Mouse (Mus musculus): Measurements from ENCODE around the gene Sh3bp2. TPM values are rescaled to one million over a fixed set of nuclear protein-coding genes. Genes with fewer than 3 reads are reported as not detected.

Sh3bp2 gene
- polyA plus RNA-seq (2012; ENCODE audit: low replicate concordance) = 20.9 and 24.2 TPM in 2 replicates

DNA sequence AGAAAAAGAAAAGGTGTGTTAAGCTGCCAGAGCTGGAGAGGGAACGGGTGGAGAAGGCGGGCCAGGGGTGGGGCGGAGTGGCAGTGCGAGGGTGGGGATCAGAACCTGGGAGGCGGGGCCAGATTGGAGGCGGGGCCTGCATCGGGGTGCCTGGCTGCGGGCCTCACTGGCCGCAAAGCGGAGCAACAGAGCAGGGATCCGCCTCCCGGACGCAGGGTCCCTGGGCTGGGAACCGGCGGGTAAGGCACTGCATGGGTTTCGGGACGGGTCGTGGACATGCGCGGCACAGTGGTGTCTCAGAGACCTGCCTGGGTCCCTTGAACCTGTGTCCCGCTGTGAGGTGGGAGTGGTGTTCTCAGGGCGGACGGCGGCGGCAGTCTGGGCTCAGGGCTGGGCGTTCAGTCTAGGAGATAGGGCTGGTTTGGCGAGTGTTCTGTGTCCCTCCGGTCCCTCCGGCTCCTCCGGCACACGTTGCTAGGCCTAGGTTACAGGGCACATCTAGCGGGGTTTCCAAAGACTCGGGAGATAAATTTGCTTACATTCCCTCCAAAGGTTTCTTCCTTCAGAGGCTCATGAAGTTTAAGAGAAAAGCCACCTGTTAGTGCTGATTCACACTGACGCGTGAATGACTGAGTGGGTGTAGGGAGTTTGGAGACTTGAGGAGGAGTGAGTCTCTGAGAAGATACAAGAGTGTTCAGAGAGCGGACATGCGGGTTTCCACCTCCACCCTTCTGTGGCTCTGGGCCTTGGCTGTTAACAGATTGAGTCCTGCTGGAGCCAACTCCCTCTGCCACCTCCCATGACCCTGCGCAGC lies at the start of gene Sh3bp2:
Sh3bp2 (plus strand) TSS at position 176 of the 814 bp plus-strand sequence.

DNA sequence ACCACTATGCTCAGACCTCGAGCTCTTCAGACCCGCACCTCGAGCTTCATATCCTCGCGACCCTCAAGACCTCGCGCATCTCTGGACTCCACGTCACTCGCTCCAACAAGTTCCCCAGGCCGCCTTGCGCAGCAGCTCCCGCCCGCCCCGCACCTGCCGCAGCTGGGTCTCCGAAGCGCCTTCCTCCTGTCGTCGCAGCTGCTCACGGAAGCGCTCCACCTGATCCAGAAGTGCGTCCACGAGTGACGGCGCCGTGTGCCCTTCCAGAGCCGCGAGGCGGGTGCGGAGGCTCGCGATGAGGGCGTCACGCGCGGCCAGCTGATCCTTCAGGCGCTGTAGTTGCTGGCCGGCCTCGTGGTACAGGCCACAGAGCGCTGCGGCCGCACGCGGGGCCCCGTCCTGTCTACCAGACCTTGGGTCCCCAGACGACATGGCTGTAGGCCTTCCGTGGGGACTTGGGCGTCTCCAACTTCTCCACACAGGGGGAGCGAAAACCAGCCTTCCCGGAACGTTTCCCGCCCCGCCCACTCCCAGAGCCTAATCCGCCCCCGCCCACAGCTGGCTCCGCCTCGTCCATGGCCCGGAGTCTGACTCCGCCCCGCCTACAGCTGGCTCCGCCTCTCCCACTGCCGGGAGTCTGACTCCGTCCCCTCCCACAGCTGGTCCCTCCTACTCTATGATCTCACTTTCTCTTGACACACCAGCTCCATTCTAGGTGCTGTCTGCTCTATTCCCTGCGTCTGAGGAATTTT lies 12.0 kb upstream of the Sh3bp2 start, which contains the start of gene Tnip2:
Tnip2 (minus strand) TSS at position 526 of the 752 bp plus-strand sequence.

DNA sequence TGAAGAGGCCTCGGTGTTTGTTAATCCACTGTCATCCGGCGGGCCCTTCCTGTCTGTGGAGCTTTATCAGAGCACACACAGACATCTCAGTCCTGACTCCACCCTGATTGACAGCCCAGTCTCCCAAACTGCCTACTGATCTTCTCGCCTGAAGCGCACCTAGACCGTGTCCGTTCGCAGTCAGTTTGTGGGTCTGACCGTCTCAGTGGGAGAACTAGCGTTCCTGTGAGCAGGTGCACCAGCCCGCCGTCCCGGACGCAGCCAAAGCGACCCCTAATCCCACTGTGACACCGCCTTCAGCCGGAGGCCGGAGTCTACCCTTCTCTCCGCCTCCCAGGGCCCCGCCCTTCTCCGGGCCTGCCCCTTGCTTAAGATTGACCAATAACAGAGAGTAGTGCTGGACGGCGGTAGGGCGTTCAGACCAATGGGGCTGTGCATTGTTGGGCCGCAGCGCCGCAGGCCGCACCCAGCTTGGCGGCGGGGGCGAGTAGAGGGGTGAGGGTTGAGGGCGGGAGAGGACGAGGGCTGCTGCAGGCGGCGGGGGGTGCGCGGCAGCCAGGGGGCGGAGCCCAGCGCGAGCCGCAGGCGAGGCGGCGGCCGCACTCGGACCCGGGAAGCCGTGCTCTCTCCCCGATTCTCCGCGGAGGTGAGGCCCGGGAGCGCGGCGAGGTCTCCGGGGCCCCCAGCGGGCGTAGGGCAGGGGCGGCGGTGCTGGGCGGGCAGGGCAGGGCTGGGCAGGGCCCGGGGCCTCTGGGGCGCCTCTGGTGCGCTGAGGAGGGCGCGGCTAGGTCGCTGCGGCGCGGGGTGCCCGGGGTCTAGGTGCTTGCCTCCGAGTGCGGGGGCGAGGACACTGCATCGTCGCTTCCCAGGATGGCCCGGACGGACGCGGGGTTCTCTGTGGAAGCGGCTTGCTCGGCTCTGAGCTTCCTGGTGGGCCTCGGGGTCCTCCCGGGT lies 47.9 kb downstream of the Sh3bp2 start, which contains the start of gene Add1:
Add1 (plus strand) TSS at position 397 of the 954 bp plus-strand sequence.

Other genes starting within 250 kb of the Sh3bp2 start
- gene Zfyve28, start 237.4 kb upstream of the Sh3bp2 start, polyA plus RNA-seq (2012; ENCODE audit: low replicate concordance) = 0.71 and 1.8 TPM in 2 replicates
- gene Cfap99, start 237.2 kb upstream of the Sh3bp2 start, polyA plus RNA-seq (2012; ENCODE audit: low replicate concordance) = not detected in 2 replicates
- gene Rnf4, start 189.5 kb upstream of the Sh3bp2 start, polyA plus RNA-seq (2012; ENCODE audit: low replicate concordance) = 12.1 and 21.7 TPM in 2 replicates
- 15.1 and 17.8 TPM in 2 replicates for gene Fam193a, start 155.9 kb upstream of the Sh3bp2 start, polyA plus RNA-seq (2012; ENCODE audit: low replicate concordance)
- 2.8 and 3.1 TPM in 2 replicates for gene Tnip2, start 11.8 kb upstream of the Sh3bp2 start, polyA plus RNA-seq (2012; ENCODE audit: low replicate concordance)
- 389 and 449 TPM in 2 replicates for gene Add1, start 47.8 kb downstream of the Sh3bp2 start, polyA plus RNA-seq (2012; ENCODE audit: low replicate concordance)
- gene Mfsd10, start 111.4 kb downstream of the Sh3bp2 start, polyA plus RNA-seq (2012; ENCODE audit: low replicate concordance) = 612 and 1,034 TPM in 2 replicates
- 12.9 and 21.0 TPM in 2 replicates for gene Nop14, start 134.3 kb downstream of the Sh3bp2 start, polyA plus RNA-seq (2012; ENCODE audit: low replicate concordance)
- gene Grk4, start 134.5 kb downstream of the Sh3bp2 start, polyA plus RNA-seq (2012; ENCODE audit: low replicate concordance) = 0.88 and 0.89 TPM in 2 replicates
- 5.9 and 9.3 TPM in 2 replicates for gene Htt, start 235.9 kb downstream of the Sh3bp2 start, polyA plus RNA-seq (2012; ENCODE audit: low replicate concordance)